Mouse (Mus musculus) right cerebral cortex, postnatal 25 days (tissue): ENCODE results near the gene Dpf2.
"Not testable (repeated sequence)": the region's sequence is repeated elsewhere in the genome, so short reads cannot be mapped to it uniquely, and the experiment has no call there.

Experiments
- DNase-seq: peaks from one replicate; pipeline ENCODE4 v3.0.0; 2022

Dpf2 gene

DNA sequence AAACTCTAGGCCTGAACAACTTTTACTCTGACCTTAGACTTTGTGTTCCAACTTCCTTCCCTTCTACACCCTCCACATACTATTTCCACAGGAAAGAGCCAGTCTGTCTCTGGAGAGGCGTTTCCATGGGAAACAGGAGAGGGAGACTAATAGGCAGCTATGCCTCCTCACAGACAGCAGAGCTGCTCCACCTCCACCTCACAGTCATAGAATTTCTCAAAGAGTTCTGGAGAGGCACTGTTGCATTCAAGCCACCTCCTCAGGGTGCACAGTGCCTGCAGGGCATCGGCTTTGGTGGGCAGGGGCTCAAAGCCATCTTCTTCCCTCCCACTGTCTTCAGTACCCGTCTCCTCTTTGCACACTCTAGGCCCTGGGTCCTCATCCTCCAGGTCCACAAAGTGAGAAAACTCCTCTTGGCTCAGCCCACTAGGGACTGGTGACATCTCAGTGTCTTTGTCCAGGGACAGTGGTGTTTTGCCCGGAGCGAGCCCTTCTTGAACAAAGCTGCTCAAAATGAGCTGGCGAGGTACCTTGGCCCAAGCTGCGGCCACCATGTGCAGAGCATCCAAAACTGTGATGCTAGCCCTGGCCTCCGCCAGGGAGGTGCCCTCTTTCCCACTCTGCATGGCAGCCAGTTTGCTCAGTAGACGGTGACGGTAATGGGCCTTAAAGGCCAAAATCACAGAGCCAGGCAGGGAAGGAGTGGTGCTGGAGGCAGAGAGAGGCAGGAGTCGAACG lies 21.1 kb downstream of the Dpf2 start:
- DNase-seq: no peak

DNA sequence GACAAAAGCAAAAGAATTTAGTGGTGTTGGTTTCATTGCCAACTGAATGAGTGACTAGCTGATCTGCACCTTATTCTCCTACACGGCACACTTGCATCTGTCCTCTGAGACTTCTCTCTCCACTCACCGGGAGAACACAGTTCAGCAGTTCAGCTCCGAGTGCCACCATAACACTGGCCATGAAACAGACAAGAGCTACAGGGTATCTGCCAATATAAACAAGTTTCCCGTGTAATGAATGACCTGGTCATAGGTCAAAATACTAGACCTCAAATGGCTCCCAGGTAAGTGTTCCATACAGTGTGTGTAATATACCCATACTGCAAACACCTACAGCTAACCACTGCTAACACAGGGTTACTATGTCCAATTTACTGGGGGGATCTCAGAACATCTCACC lies 23.6 kb downstream of the Dpf2 start:
- DNase-seq: no peak

DNA sequence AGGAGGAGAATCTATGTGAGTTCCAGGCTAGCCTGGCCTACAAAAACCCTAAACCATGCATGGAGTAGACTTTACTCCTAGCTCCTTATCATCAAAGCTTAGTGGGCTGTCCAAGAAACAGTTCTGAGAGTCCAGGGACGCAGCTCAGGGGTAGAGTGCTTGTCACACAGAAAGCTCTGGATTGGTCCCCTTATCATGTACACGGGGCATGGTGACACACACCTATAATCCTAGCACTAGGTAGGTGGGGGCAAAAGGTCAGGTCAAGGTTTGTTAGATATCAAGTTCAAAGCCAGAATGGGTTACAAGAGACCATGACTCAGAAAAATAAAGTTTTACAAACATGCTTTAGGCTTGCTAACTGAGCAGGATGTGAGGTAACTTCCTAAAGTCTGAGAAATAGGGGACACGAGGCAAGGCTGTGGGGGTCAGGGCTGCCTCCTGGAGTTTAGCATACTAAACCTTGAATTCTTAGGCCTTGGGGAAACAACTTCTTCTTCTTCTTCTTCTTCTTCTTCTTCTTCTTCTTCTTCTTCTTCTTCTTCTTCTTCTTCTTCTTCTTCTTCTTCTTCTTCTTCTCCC lies 25.5 kb downstream of the Dpf2 start:
- no peak for DNase-seq

DNA sequence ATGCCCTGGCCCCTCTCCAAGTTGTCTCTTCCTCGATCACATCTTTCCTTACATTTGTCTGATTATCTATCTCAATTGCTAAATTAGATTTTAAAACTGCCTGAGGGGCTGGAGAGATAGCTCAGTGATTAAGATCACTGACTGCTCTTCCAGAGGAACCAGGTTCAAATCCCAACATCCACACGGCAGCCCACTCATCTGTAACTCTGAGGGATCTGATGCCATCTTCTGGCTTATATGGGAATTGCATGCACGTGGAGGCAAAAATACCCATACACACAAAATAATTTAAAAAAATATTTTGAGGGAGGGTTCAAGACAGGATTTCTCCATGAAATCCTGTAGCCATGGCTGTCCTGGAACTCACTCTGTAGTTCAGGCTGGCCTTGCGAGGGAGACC lies 27.0 kb downstream of the Dpf2 start:
- no peak for DNase-seq

DNA sequence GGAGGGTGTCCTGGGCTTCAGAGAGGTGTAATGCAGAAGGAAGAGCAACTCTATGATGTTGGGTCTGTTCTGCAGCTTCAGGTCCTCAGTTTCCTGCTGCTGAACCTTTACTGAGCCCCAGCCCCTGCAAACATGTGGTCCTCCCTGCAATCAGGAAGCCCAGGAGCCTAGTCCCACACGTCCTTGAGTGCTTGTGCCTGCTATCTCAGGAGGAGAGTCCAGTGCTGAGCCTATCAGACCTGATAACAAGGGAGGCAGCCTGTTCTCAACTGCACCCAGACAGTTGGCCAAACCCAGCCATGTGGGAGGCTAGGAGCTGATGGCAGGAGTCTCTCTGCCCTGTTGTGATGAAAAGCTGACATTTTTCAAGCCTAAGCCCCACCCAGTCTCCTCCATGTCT lies 28.9 kb downstream of the Dpf2 start:
- DNase-seq: no peak

DNA sequence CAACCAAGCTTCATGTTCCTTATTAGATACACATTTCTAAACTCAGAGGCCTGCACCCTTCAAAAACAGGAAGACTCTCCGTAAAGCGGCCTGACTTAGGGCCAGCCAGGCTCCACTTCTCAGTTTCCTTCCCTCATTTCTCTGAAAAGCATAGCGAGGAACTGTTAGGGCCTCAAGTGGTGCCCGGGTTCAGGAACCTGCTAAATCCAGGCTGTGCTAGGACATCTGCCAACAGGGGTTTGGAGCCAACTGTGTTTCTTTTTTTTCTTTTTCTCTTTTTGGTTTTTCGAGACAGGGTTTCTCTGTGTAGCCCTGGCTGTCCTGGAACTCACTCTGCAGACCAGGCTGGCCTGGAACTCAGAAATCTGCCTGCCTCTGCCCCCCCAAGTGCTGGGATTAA lies 30.7 kb downstream of the Dpf2 start:
- DNase-seq: not testable (repeated sequence)

DNA sequence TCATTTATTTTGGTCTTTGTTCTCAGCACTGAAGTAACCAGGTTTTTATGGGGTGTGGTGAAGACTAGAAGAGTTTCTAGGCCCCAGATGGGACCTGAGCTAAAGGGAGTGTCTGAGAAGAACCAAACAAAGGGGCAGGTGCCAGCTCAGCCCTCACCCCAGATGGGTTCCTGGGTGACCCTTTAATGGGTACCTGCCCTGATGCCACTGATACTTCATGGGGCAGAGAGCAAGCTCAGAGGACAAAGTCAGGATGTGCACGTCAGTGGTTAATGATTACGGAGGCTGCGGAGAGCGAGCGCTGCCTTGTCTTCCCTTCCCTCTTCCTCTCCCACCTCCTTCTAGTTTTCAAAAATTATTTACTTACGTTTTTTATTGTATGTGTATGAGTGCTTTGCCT lies 31.7 kb downstream of the Dpf2 start:
- no peak for DNase-seq

DNA sequence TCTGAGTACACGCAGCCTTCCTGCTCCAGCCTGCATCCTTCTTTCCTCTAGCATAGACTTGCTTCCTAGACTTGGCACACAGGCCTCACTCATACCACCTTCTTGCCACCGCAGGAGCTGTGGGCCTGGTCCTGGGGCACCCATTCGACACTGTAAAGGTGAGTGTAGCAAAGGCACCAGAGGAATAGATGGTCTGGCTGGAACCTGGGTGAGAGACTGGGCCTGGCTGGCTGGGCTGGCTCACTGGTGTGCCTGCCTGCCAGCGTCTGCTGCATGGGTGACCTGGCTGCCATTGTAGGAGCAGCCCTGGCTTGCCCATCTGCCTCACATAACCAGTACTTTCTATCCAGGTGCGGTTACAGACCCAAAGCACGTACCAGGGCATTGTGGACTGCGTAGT lies 33.1 kb downstream of the Dpf2 start:
- DNase-seq: no peak

DNA sequence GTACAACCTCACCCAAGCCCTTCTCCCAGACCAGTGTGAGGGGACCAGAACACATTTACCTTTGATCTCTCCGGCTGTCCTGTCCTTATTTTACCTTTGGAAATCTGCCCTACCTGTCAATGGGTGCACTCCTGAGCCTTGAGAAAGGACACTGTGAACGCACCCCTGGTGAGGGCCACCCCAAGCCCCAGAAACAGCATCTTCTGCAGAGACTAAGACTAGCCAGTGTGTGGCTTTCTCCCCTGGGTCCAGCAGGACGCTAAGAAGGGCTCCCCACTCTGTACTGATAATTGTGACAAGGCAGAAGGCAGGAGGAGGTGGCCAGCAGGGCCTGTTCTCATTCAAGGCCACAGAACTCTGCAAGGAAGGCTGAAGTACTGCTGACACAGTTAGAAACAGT lies 33.9 kb downstream of the Dpf2 start:
- no peak for DNase-seq

DNA sequence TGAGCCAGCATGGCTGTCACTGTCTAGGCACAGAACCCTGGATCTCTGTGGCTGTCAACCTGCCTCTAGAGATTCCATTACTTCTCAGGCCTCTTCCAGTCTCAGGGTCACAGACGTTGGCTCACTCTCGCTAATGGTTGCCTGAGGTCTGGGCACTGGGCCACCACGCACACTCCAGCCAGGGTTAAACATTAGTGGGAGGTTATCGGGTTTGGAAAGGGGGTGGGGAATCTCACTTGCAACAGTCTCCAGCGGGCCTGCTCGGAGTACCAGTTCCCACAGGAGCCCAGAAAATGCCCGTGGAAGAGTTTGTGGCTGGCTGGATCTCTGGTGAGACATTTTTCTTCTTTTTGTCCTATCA lies 34.5 kb downstream of the Dpf2 start:
- DNase-seq: no peak

DNA sequence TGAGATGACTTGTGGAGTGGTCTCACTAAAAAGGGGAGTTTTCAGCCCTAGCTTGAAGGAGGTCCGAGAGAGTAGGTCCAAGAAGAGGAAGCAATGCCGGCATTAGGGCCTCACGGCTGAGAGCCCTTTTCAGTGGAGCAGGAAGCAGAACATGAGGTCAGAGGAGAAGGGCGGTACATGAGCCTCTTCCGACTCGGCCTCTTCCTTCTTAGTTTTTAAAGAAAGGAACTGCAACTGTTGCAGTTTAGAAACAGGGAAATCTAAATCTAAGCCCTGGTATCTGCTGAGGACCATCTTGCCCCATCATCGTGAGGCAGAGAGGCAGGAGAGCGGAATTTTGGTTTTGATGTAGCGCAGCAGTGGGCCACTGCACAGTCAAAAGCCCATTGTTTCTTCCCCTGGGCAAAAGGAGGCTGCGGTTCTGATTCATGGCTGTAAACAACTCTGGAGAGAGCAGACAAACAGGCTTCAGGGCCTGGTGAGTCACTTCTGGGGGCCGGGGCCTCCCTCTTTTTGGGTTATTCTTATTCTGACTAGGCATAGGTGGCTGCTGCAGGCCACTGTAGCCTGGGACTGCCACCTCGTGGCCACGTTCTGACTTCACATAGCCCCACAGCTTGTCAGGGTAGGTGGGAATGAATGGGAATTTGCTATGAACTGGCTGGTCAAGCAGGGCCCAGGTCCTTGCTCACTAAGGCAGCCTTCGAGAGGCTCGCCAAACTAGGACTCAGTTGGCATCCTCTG lies 35.0 kb downstream of the Dpf2 start, which contains the start of gene Slc25a45:
Gene Slc25a45, plus strand, starts transcription at position 191 of the 744 bp plus-strand sequence.
- peak; percentile 71 for DNase-seq

DNA sequence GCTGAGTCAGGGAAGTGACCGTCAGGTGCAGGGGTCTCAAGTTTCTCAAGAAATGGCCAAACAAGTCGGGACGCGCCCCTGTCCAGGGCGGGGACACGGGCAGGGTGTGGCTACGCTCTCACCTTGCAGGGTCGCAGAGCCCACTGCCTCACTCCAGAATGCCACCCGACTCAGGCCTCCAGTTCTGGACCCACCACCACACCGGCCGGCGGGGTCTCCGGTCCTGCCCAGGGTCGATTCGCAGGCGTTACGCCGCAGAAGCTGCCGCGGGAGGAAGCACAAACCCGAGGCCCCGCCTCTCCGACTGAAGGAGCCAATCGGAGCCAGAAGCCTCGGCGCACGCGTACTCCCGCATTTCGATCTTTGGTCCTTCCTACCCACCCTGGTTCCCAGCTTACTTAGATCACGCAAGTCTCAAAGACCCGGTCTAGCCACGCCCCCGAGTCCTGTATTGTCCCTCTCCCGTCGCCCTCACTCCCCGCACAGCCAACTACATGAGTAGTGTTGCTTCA lies 37.8 kb downstream of the Dpf2 start, which contains the start of gene Frmd8:
Gene Frmd8, minus strand, starts transcription at position 306 of the 512 bp plus-strand sequence.
- DNase-seq: peak; percentile 89

DNA sequence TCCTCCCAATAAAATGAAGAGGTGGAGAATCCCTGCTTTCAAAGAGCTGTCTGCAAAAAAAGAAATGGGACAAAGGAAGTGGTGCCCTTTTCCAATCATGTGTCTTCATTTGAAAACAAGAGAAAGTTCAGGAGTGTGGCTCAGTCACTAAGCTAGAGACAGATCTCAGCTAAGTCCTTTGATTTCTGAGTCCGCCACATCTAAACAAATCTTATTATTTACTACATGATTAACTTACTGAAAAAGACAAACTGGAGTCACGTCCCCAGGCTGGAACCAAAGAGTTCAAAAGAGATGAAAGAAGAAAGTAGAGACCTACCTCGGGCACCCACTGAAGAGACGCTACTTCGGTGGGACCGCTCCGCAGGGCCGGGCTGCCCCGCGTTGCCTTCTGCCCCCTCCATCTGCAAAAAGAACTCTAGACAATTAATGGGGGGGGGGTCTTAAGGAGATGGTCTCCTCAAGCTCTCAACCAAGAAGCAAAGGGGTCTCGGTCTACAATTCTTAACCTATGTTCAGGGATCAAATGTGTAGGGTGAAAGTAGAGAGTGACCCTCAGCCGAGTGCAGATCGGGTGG lies 38.3 kb downstream of the Dpf2 start:
- no peak for DNase-seq

DNA sequence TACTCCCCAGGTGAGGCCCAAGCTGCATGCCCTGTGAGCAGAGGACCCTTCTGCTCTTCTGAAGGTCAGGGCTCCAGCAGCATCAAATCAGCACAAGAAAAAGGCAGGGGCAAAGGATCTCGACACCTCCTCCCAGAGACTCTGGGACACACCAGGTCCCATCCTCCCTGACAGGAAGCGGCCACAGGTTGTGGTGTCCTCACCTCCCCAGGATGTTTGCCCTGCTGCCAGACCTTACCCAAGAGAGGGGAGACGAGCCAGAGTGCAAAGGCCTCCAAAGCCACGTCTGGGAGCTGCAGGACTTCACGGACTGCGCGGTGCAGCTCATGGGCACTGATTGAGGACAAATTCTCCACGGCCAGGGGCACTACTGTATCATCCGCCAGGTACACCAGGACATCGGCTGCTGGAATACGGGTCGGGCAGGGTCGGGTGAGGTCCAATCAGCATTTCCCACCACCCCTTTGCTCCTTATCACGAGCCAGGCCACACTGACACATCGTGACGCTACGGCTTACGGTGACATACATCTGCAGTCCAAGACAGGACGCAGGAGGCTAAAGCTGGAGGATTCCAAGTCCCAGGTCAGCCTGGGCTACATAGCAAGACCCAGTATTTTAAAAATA lies 39.8 kb downstream of the Dpf2 start:
- no peak for DNase-seq

DNA sequence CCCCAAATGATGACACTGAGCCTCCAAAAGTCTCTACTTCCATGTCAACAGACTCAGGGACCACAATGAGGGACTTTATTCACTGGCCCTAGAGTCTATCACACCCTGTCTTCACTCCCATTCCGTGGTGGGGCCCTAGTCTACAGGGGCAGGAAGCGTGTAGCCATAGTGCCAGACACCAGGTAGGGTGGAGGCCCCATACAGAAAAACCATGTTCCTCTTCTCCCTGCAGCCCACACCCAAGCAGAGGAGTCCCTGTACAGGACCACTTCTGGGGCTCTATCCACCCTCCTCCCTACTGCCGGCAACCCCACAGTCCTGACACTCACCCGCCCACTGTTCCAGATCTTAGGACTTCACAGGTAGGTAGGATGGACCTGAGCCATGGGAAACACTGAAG lies 40.3 kb downstream of the Dpf2 start:
- DNase-seq: no peak

DNA sequence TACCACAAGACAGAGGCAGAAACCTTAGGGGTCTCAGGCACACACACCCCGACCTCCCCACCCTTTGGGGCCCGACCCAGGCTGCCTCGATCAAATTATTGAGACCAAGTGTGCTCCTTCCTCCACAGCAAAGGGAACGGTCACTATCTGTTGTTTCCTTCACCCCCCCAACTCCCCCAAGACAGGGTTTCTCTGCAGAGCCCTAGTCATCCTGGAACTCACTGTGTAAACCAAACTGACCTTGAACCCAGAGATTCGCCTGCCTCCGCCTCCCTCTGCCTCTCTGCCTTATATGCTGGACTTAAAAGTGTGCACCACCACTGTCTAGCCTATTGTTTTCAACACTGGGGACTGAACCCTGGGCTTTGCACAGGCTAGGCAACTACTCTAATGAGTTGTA lies 41.1 kb downstream of the Dpf2 start:
- no peak for DNase-seq

DNA sequence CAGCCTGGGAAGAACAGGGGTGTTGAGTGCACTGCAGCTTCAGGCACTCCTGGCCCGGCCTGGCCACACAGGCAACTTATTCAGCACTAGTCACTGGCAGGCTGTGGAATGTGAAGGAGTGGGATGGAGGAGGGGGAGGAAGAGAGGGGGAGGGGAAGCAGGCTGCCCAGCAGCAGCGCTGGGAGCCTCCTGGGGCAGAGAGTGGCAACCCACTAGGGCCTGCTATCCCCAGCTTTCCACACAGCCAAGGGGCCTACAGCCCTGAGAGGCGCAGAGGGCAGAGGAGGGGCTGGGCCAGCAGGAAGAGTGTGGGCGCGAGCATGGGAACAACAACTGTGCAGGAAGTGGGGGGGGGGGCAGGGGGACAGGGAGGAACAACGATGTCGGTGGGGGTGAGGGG lies 41.5 kb downstream of the Dpf2 start:
- DNase-seq: no peak

DNA sequence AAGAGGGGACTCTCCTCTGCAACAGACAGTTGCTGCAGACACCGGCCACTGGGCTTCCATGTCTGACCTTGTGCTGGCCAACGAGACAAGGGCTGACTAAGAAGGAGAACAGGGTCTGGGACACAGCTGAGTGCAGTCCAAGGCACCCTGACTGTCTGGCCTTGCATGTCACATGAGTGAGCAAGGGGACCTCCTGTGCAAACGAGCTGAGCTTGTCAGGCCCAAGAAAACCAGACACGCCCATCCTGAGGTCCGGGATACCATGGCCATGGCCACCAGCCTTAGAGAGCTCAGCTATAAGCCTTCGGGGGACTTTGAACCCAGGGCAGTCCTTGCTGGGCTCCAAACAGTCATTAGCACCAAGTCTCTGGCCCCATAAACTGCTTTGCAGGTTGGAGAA lies 44.7 kb downstream of the Dpf2 start:
- DNase-seq: no peak

DNA sequence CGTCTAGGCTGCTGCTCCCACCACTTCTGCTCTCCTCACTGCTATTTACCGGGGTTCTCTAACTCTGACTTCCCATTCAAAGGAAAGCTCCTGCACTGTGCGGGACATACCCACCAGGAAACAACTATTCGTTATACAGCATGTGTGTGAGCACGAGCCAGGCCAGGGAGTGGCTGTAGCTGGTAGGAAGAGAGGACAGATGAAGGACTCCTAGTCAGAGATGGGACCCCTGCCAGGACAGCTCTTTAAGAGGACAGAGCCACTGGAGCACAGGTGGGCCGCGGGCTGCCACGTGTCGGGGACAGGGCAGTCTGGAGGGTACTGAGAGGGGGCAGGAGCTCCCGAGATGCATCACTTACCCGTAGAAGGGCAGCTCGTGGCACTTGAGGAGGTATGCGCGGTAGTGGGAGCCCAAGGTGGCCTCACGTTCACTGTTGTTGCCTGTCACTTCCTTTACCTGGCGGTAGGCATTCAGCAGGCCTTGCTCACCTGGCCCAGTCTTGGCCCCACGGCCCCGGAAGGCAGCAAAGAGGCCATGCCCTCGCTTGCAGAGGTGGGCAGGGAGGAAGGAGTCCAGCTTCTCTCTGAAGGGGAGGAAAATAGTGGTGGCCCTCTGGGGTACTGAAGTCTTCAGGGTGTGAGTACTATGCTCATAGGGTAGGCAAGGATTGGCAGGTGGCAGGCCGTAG lies 48.0 kb downstream of the Dpf2 start:
- DNase-seq: no peak

DNA sequence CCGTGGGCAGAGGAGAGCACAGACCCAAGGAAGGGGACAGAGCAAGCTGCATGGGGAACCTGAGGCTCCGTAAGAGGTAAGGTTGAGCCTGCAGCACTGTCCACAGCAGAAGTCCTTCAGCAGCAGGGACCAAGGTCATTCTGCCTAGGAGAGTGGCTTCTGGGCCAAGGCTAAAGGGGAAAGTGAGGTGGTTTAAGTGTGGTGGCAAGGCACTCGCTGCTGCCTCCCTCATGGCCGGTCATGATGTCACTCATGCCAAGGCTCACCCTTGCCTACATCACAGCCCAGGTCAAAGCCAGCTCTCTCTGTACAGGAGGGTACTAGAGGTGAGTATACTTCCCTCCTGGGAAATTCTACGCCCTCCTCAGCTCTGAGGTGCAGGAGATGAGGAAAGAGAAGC lies 49.0 kb downstream of the Dpf2 start:
- no peak for DNase-seq

DNA sequence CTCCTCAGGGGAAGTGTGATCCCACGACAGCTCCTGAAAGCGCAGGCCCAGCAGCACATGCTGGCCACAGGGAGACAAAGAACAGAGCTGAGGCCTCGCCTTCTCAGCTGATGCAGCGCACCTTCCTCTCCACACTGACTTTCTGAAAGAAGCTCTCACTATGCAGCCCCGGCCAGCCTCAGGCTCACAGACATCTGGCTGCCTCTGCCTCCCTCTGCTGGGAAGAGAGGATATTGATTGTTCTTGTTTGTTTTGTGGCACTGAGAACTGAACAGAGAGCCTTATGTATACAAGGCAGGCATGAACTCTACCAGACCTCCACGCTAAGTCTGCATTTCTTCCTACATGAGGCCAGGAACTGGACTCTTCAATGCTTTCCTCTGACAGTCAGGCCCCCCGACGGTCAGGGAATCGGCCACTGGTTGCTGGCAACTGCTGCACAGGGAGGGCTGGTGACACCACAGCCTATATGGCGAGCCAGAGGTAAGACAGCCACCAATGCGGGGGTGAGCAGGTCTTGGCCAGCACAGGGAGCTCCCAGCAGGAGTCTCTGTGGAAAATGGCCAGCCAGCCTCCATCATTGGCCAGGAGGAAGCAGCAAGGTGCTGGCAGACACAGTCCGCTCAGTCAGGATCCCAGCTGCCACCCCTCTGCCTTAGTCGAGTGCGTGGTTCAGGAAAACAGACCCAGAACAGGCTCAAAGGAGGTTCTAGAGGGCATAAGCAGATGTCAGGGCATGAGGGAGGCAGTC lies 50.3 kb downstream of the Dpf2 start:
- no peak for DNase-seq

DNA sequence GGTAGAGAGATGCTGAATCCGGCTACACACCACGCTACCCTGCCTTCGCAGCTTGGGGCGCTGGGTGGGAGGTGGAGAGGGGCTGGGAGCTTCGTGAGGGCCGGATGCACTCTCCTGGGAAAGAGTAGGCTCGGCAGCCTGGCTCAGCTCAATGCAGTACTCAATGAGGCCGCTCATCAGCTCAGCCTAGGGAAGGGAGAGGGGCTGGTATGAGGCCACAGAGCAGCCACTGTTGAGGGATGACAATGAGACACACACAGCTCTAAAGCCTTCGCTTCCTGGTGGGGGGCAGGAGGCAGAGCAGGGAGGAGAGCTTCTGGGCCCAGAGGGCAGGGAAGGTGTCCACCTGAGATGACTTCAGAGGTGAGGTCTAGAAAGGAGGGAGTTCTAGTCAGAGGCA lies 56.2 kb downstream of the Dpf2 start:
- no peak for DNase-seq
